Mouse (Mus musculus) myocyte (in vitro differentiated cells): Measurements from ENCODE around the gene Trpm6.

Source experiments
- CEBPB ChIP-seq: IDR thresholded peaks from 2 replicates; pipeline ENCODE4 v1.6.1; 2011; ENCODE audit warnings: mild to moderate bottlenecking, moderate library complexity; ENCODE audit not compliant: poor library complexity, insufficient read depth, severe bottlenecking
- E2F4 ChIP-seq: IDR thresholded peaks from one replicate; pipeline ENCODE4 v1.6.1; 2011; ENCODE audit warnings: mild to moderate bottlenecking, control low read depth, moderate library complexity; ENCODE audit not compliant: insufficient read depth
- MAX ChIP-seq: IDR thresholded peaks from one replicate; pipeline ENCODE4 v1.6.1; 2011; ENCODE audit warnings: low read depth, mild to moderate bottlenecking, control low read depth
- MYOD1 ChIP-seq, 3 experiments: IDR thresholded peaks; one replicate each; pipeline ENCODE4 v1.6.1; 2011; ENCODE audit warnings: control low read depth in 2 of 3, low read depth in 2 of 3, mild to moderate bottlenecking in 2 of 3, moderate library complexity in 1 of 3; ENCODE audit not compliant: insufficient read length in 2 of 3, control insufficient read depth in 1 of 3
- MYOG ChIP-seq, 3 experiments: IDR thresholded peaks; one replicate each; pipeline ENCODE4 v1.6.1; 2011; ENCODE audit warnings: control low read depth in 2 of 3, low read depth in 2 of 3, mild to moderate bottlenecking in 2 of 3; ENCODE audit not compliant: insufficient read length in 2 of 3, control insufficient read depth in 1 of 3, insufficient read depth in 1 of 3
- POLR2A ChIP-seq: IDR thresholded peaks from one replicate; pipeline ENCODE4 v1.6.1; 2011; ENCODE audit warnings: low read depth, mild to moderate bottlenecking, control low read depth, moderate library complexity; ENCODE audit not compliant: insufficient read length
- POLR2AphosphoS2 ChIP-seq: IDR thresholded peaks from one replicate; pipeline ENCODE4 v1.6.1; 2011; ENCODE audit warnings: low read depth, control low read depth; ENCODE audit not compliant: insufficient read length
- SRF ChIP-seq: IDR thresholded peaks from one replicate; pipeline ENCODE4 v1.6.1; 2011; ENCODE audit warnings: low read depth; ENCODE audit not compliant: control insufficient read depth, insufficient read length
- TCF12 ChIP-seq: IDR thresholded peaks from one replicate; pipeline ENCODE4 v1.6.1; 2011; ENCODE audit warnings: mild to moderate bottlenecking, control low read depth; ENCODE audit not compliant: poor library complexity, insufficient read depth, severe bottlenecking
- TCF3 ChIP-seq: IDR thresholded peaks from one replicate; pipeline ENCODE4 v1.6.1; 2011; ENCODE audit warnings: low read depth, control low read depth; ENCODE audit not compliant: insufficient read length
- USF1 ChIP-seq: IDR thresholded peaks from one replicate; pipeline ENCODE4 v1.6.1; 2011; ENCODE audit warnings: low read depth, mild to moderate bottlenecking, control low read depth, moderate library complexity

GRCm38 (mm10) chr19:18720337-18720736, 29.4 kb upstream of the Trpm6 start:
- TF ChIP-seq POLR2A (no peak), CEBPB (no peak), MYOG (IDR thresholded peaks at IDR 0.05; ENCODE audit: control insufficient read depth in 1 of 3, insufficient read depth in 1 of 3, insufficient read length in 2 of 3, low read depth in 2 of 3) (no peak), TCF12 (no peak), SRF (no peak), MAX (no peak), USF1 (no peak), TCF3 (no peak), POLR2AphosphoS2 (no peak), MYOD1 (IDR thresholded peaks at IDR 0.05; ENCODE audit: control insufficient read depth in 1 of 3, insufficient read length in 2 of 3, low read depth in 2 of 3) (no peak), E2F4 (no peak)
